ENCODE assay signal across 10 mouse cellular contexts in genomic region chr7:110753310-110753709, GRCm38 (mm10).
"Had no signal": no experiment of that assay in that cellular context is flagged by ENCODE, and none has a peak within 500 bp of the region (broad histone marks: within the 10 kb centered on the region; RNA-seq: fewer than 3 reads in every experiment).

No protein-coding gene starts in this region.

- H3K4me1 ChIP-seq: liver, embryonic 13.5 days; lung, embryonic 15.5 days; midbrain, embryonic 13.5 days; neural tube, embryonic 12.5 days had no signal

- H3K27ac ChIP-seq: layer of hippocampus, adult 2 months; limb, embryonic 12.5 days; liver, embryonic 13.5 days; lung, embryonic 15.5 days; midbrain, embryonic 13.5 days; neural tube, embryonic 12.5 days; stomach, postnatal 0 days had no signal

- H3K9me3 ChIP-seq: limb, embryonic 12.5 days; lung, embryonic 15.5 days; midbrain, embryonic 13.5 days; neural tube, embryonic 12.5 days had no signal

- H3K4me2 ChIP-seq: limb, embryonic 12.5 days; liver, embryonic 13.5 days; lung, embryonic 15.5 days; midbrain, embryonic 13.5 days; neural tube, embryonic 12.5 days had no signal

- DNase-seq: liver; liver, embryonic 13.5 days; liver, postnatal 0 days; thymus, postnatal 14 days had no signal

- H3K9ac ChIP-seq: limb, embryonic 12.5 days; liver, embryonic 13.5 days; liver, postnatal 0 days; lung, embryonic 15.5 days; midbrain, embryonic 13.5 days; neural tube, embryonic 12.5 days had no signal

- H3K27me3 ChIP-seq: limb, embryonic 12.5 days; lung, embryonic 15.5 days; midbrain, embryonic 13.5 days; neural tube, embryonic 12.5 days had no signal

- ATAC-seq: liver, postnatal 0 days; midbrain, embryonic 13.5 days had no signal

- H3K4me3 ChIP-seq: layer of hippocampus, adult 2 months; limb, embryonic 12.5 days; liver, embryonic 13.5 days; lung, embryonic 15.5 days; midbrain, embryonic 13.5 days; neural tube, embryonic 12.5 days had no signal

- H3K36me3 ChIP-seq: limb, embryonic 12.5 days; liver, embryonic 13.5 days; lung, embryonic 15.5 days; midbrain, embryonic 13.5 days; neural tube, embryonic 12.5 days had no signal
